In genomic region chrX:151333615-151334014, GRCm38 (mm10) we compare ENCODE assay signal across 26 mouse cellular contexts. TPM values are rescaled to one million over a fixed set of nuclear protein-coding genes. Genes with fewer than 3 reads are reported as not detected.
A peak's percentile ranks its signal among the peaks of the same experiment; 100 is the strongest.
DNase-seq lines count a peak whose midpoint lies in the region; ATAC-seq and TF ChIP-seq lines count a peak whose summit lies in the region.
"Had no signal": no experiment of that assay in that cellular context is flagged by ENCODE, and none has a peak within 500 bp of the region (broad histone marks: within the 10 kb centered on the region; RNA-seq: fewer than 3 reads in every experiment).

No protein-coding gene starts in this region.

- 65% methylated on average over 2 of the region's 2 CpGs for WGBS in liver, embryonic 11.5 days
- 69% methylated on average over 2 of the region's 2 CpGs for WGBS in liver, postnatal 0 days (ENCODE audit: insufficient replicate concordance)
- WGBS in midbrain, embryonic 13.5 days, result 90% methylated on average over 2 of the region's 2 CpGs

- no peaks in the 10 kb centered on the region for H3K9me3 ChIP-seq in liver, embryonic 11.5 days (ENCODE audit: control insufficient read depth, low read length)
- no peaks in the 10 kb centered on the region for H3K9me3 ChIP-seq in liver, postnatal 0 days (ENCODE audit: low read length)
- no peaks in the 10 kb centered on the region for H3K9me3 ChIP-seq in MEL (replicated peaks; ENCODE audit: insufficient read depth, low read length)
- no peaks in the 10 kb centered on the region for H3K9me3 ChIP-seq in midbrain, embryonic 13.5 days
- H3K9me3 ChIP-seq: embryonic facial prominence, embryonic 13.5 days; embryonic facial prominence, embryonic 15.5 days; forebrain, embryonic 10.5 days; forebrain, embryonic 12.5 days; G1E had no signal

- H3K27ac ChIP-seq in liver, embryonic 11.5 days (ENCODE audit: low read depth, low read length), result no peak overlapping the region
- H3K27ac ChIP-seq in liver, postnatal 0 days (ENCODE audit: low read depth), result no peak overlapping the region
- no peak overlapping the region for H3K27ac ChIP-seq in MEL (ENCODE audit: control insufficient read depth, low read depth, low read length)
- no peak overlapping the region for H3K27ac ChIP-seq in midbrain, embryonic 13.5 days
- H3K27ac ChIP-seq: embryonic facial prominence, embryonic 13.5 days; embryonic facial prominence, embryonic 15.5 days; forebrain, embryonic 10.5 days; forebrain, embryonic 12.5 days had no signal

- no peaks in the 10 kb centered on the region for H3K79me2 ChIP-seq in MEL (ENCODE audit: control insufficient read depth, insufficient read depth, low read length, poor library complexity)

- no peaks in the 10 kb centered on the region for H3K36me3 ChIP-seq in liver, embryonic 11.5 days (ENCODE audit: control insufficient read depth, insufficient read depth, low read length)
- H3K36me3 ChIP-seq in liver, postnatal 0 days (replicated peaks; ENCODE audit: insufficient read depth, low read length), result no peaks in the 10 kb centered on the region
- H3K36me3 ChIP-seq in MEL (ENCODE audit: control insufficient read depth in 1 of 2, insufficient read depth in 2 of 2, low read length in 2 of 2), result no peaks in the 10 kb centered on the region
- H3K36me3 ChIP-seq in midbrain, embryonic 13.5 days, result no peaks in the 10 kb centered on the region
- H3K36me3 ChIP-seq: embryonic facial prominence, embryonic 13.5 days; embryonic facial prominence, embryonic 15.5 days; forebrain, embryonic 10.5 days; forebrain, embryonic 12.5 days; G1E had no signal

- TF ChIP-seq EP300 in liver, postnatal 0 days (IDR thresholded peaks at IDR 0.05; ENCODE audit: low read depth), result no peak
- TF ChIP-seq EP300 in MEL (IDR thresholded peaks at IDR 0.05; ENCODE audit: low read depth in 1 of 2, low read length in 2 of 2), result no peak

- peaks cover 8% of the 10 kb centered on the region for H3K27me3 ChIP-seq in liver, embryonic 11.5 days (replicated peaks; ENCODE audit: control insufficient read depth, insufficient read depth, low read length)
- H3K27me3 ChIP-seq in liver, postnatal 0 days (ENCODE audit: insufficient read depth, low read length), result no peaks in the 10 kb centered on the region
- no peaks in the 10 kb centered on the region for H3K27me3 ChIP-seq in MEL (ENCODE audit: control insufficient read depth in 1 of 2, insufficient read depth in 2 of 2, low read length in 2 of 2)
- peaks cover 11% of the 10 kb centered on the region; the same call in 1 of the 2 replicates for H3K27me3 ChIP-seq in midbrain, embryonic 13.5 days
- H3K27me3 ChIP-seq: CH12.LX had no signal

- TF ChIP-seq RAD21 in MEL (IDR thresholded peaks at IDR 0.05; ENCODE audit: low read depth, low read length), result no peak

- H3K4me2 ChIP-seq in liver, embryonic 11.5 days, result no peak overlapping the region
- H3K4me2 ChIP-seq in liver, postnatal 0 days (ENCODE audit: low read depth, low read length), result no peak overlapping the region
- H3K4me2 ChIP-seq in midbrain, embryonic 13.5 days (replicated peaks), result no peak overlapping the region
- H3K4me2 ChIP-seq: embryonic facial prominence, embryonic 13.5 days; embryonic facial prominence, embryonic 15.5 days; forebrain, embryonic 12.5 days had no signal

- H3K4me3 ChIP-seq in liver, embryonic 11.5 days (ENCODE audit: low read depth, low read length), result no peak overlapping the region
- no peak overlapping the region for H3K4me3 ChIP-seq in liver, postnatal 0 days (ENCODE audit: low read depth, low read length)
- no peak overlapping the region for H3K4me3 ChIP-seq in MEL (ENCODE audit: control insufficient read depth in 1 of 2, insufficient read depth in 1 of 2, low read depth in 2 of 2, low read length in 2 of 2)
- H3K4me3 ChIP-seq in midbrain, embryonic 13.5 days (replicated peaks), result no peak overlapping the region
- H3K4me3 ChIP-seq: embryonic facial prominence, embryonic 13.5 days; embryonic facial prominence, embryonic 15.5 days; erythroblast, embryonic 14.5 days; forebrain, embryonic 10.5 days; forebrain, embryonic 12.5 days had no signal

- no peak overlapping the region for H3K9ac ChIP-seq in liver, embryonic 11.5 days (ENCODE audit: low read depth, low read length)
- no peak overlapping the region for H3K9ac ChIP-seq in liver, postnatal 0 days (replicated peaks)
- H3K9ac ChIP-seq in MEL (ENCODE audit: control insufficient read depth, low read depth, low read length, poor library complexity, severe bottlenecking), result no peak overlapping the region
- H3K9ac ChIP-seq in midbrain, embryonic 13.5 days (replicated peaks), result no peak overlapping the region
- H3K9ac ChIP-seq: embryonic facial prominence, embryonic 13.5 days; embryonic facial prominence, embryonic 15.5 days; forebrain, embryonic 12.5 days had no signal

- peak; percentile 51; the same call in 1 of the 2 replicates for ATAC-seq in liver, embryonic 11.5 days (replicated peaks; ENCODE audit: low FRiP score)
- no peak for ATAC-seq in liver, postnatal 0 days
- peak; percentile 71 for ATAC-seq in megakaryocyte-erythroid progenitor cell, adult 5-6 weeks (replicated peaks; ENCODE audit: low FRiP score, low TSS enrichment, poor library complexity, severe bottlenecking)
- ATAC-seq in midbrain, embryonic 13.5 days, result no peak
- ATAC-seq: CD4-positive, CD25-positive, alpha-beta regulatory T cell, adult 4 months; forebrain, embryonic 14.5 days; forebrain, embryonic 16.5 days had no signal

- no peak for TF ChIP-seq POLR2A in MEL (IDR thresholded peaks at IDR 0.05; ENCODE audit: control insufficient read depth in 1 of 2, insufficient read depth in 1 of 2, low read depth in 1 of 2, low read length in 2 of 2, poor library complexity in 1 of 2)

- H3K4me1 ChIP-seq in liver, embryonic 11.5 days (replicated peaks; ENCODE audit: control insufficient read depth, insufficient read depth, low read length), result no peaks in the 10 kb centered on the region
- H3K4me1 ChIP-seq in liver, postnatal 0 days (ENCODE audit: insufficient read depth), result no peaks in the 10 kb centered on the region
- no peaks in the 10 kb centered on the region for H3K4me1 ChIP-seq in MEL (ENCODE audit: control insufficient read depth in 1 of 2, insufficient read depth in 2 of 2, low read length in 2 of 2)
- no peaks in the 10 kb centered on the region for H3K4me1 ChIP-seq in midbrain, embryonic 13.5 days (replicated peaks)
- H3K4me1 ChIP-seq: embryonic facial prominence, embryonic 13.5 days; embryonic facial prominence, embryonic 15.5 days; forebrain, embryonic 10.5 days; forebrain, embryonic 12.5 days had no signal

- TF ChIP-seq CTCF in liver, postnatal 0 days (IDR thresholded peaks at IDR 0.05; ENCODE audit: low read depth), result no peak
- no peak for TF ChIP-seq CTCF in MEL (IDR thresholded peaks at IDR 0.05 in 2 of 3, conservative IDR thresholded peaks at IDR 0.05 in 1 of 3; ENCODE audit: control insufficient read depth in 1 of 3, insufficient read depth in 1 of 3, low read depth in 2 of 3, low read length in 3 of 3, poor library complexity in 1 of 3, severe bottlenecking in 1 of 3)

- DNase-seq in liver, embryonic 11.5 days (ENCODE audit: low spot score), result no peak
- DNase-seq in liver, postnatal 0 days, result no peak
- DNase-seq in MEL (ENCODE audit: low read depth, low spot score), result no peak
- DNase-seq: adrenal gland, adult 2 months; adrenal gland, postnatal 10 days; adrenal gland, postnatal 25 days; B cell, adult 2 months; cerebellum, adult 11 months; cerebellum, adult 18-20 months; cerebellum, adult 8-10 months; cerebellum, adult 9-11 months; cerebellum, postnatal 14 days; cerebellum, postnatal 36 days; embryo, embryonic 11 days had no signal

TF ChIP-seq in MEL, 35 proteins besides CTCF, POLR2A, EP300 and RAD21:
- TF ChIP-seq GATA1 (IDR thresholded peaks at IDR 0.05; ENCODE audit: low read depth, low read length) (0 out of 2 replicates have a peak, but pooled peaks have one; percentile 4), ZMIZ1 (IDR thresholded peaks at IDR 0.05; ENCODE audit: low read depth, low read length) (no peak), NRF1 (IDR thresholded peaks at IDR 0.05; ENCODE audit: insufficient read depth, low read depth, low read length, poor library complexity, severe bottlenecking) (no peak)

RNA-seq across cellular contexts. Expression of gene Fam120c, which starts 10.4 kb away (rescaled TPM):
- polyA plus RNA-seq in liver, embryonic 11.5 days (2014; fragmentation: Nextera tagmentation; extraction: Ambion mirVana), result 2.0 and 2.4 TPM in 2 replicates
- polyA plus RNA-seq in liver, postnatal 0 days (2015; fragmentation: Nextera tagmentation; extraction: Ambion mirVana), result 0.46 and 0.58 TPM in 2 replicates
- total RNA-seq in MEL (2012; rRNA removed), result 7.6 TPM in 2 replicates
- 10 to 100 TPM; 12.5 to 35.3 TPM for polyA plus RNA-seq in MEL (2012; ENCODE audit: insufficient read depth in 1 of 2, insufficient read length in 2 of 2, low read depth in 1 of 2, low replicate concordance in 2 of 2, missing spikeins in 1 of 2)
- 5.1 and 12.0 TPM in 2 replicates for total RNA-seq in megakaryocyte-erythroid progenitor cell, adult 5-6 weeks (2014; fragmentation: Nextera tagmentation)
- total RNA-seq in megakaryocyte-erythroid progenitor cell, adult 5-6 weeks (2017), result 2.5 and 7.5 TPM in 2 replicates
- polyA plus RNA-seq in midbrain, embryonic 13.5 days (2015; fragmentation: Nextera tagmentation; extraction: Ambion mirVana), result 4.7 and 5.1 TPM in 2 replicates

Comparison
In these comparisons a context has a peak if more than half of its experiments do, and no peak if none do; other contexts are left out.
1. ATAC-seq: peak in liver, embryonic 11.5 days (single experiment) and megakaryocyte-erythroid progenitor cell, adult 5-6 weeks (single experiment); none in liver, postnatal 0 days (single experiment) and midbrain, embryonic 13.5 days (single experiment).